Mouse (Mus musculus): ENCODE measurements around the gene Wdfy4.

The Wdfy4 gene

GRCm38 (mm10) chr14:33189849-33190423 lies 4.6 kb upstream of the Wdfy4 start:
- DNase-seq (ENCODE audit: low read depth, low spot score), result no peak

GRCm38 (mm10) chr14:33189230-33189629 lies 3.9 kb upstream of the Wdfy4 start:
- no peak for DNase-seq (ENCODE audit: low read depth, low spot score)

GRCm38 (mm10) chr14:33187201-33187600 lies 1.9 kb upstream of the Wdfy4 start:
- DNase-seq (ENCODE audit: low read depth, low spot score), result no peak

GRCm38 (mm10) chr14:33180102-33180501 lies 5.2 kb downstream of the Wdfy4 start:
- DNase-seq (ENCODE audit: low read depth, low spot score), result no peak

- DNase-seq (ENCODE audit: low read depth, low spot score), result no peak
These were observed 10.1 kb downstream of the Wdfy4 start for GRCm38 (mm10) chr14:33175059-33175821.

GRCm38 (mm10) chr14:33171942-33172341 lies 13.4 kb downstream of the Wdfy4 start:
- no peak for DNase-seq (ENCODE audit: low read depth, low spot score)

GRCm38 (mm10) chr14:33168750-33169149 lies 16.6 kb downstream of the Wdfy4 start:
- no peak for DNase-seq (ENCODE audit: low read depth, low spot score)

GRCm38 (mm10) chr14:33162238-33162637 lies 23.1 kb downstream of the Wdfy4 start:
- DNase-seq (ENCODE audit: low read depth, low spot score), result no peak

GRCm38 (mm10) chr14:33158268-33158667 lies 27.0 kb downstream of the Wdfy4 start:
- no peak for DNase-seq (ENCODE audit: low read depth, low spot score)

- DNase-seq (ENCODE audit: low read depth, low spot score), result no peak
These were observed 32.4 kb downstream of the Wdfy4 start for GRCm38 (mm10) chr14:33152941-33153340.

GRCm38 (mm10) chr14:33146287-33146686 lies 39.0 kb downstream of the Wdfy4 start:
- no peak for DNase-seq (ENCODE audit: low read depth, low spot score)

GRCm38 (mm10) chr14:33136843-33137242 lies 48.5 kb downstream of the Wdfy4 start:
- no peak for DNase-seq (ENCODE audit: low read depth, low spot score)

GRCm38 (mm10) chr14:33135170-33135569 lies 50.1 kb downstream of the Wdfy4 start:
- no peak for DNase-seq (ENCODE audit: low read depth, low spot score)

- DNase-seq (ENCODE audit: low read depth, low spot score), result no peak
These were observed 54.1 kb downstream of the Wdfy4 start for GRCm38 (mm10) chr14:33131044-33131758.

- DNase-seq (ENCODE audit: low read depth, low spot score), result no peak
These were observed 68.7 kb downstream of the Wdfy4 start for GRCm38 (mm10) chr14:33116590-33116989.

GRCm38 (mm10) chr14:33104809-33105208 lies 80.5 kb downstream of the Wdfy4 start:
- no peak for DNase-seq (ENCODE audit: low read depth, low spot score)

GRCm38 (mm10) chr14:33101609-33102008 lies 83.7 kb downstream of the Wdfy4 start:
- no peak for DNase-seq (ENCODE audit: low read depth, low spot score)

- DNase-seq (ENCODE audit: low read depth, low spot score), result no peak
These were observed 85.4 kb downstream of the Wdfy4 start for GRCm38 (mm10) chr14:33099926-33100325.

GRCm38 (mm10) chr14:33099111-33099510 lies 86.2 kb downstream of the Wdfy4 start:
- no peak for DNase-seq (ENCODE audit: low read depth, low spot score)

GRCm38 (mm10) chr14:33096462-33096861 lies 88.8 kb downstream of the Wdfy4 start:
- DNase-seq (ENCODE audit: low read depth, low spot score), result no peak

- no peak for DNase-seq (ENCODE audit: low read depth, low spot score)
These were observed 102.0 kb downstream of the Wdfy4 start for GRCm38 (mm10) chr14:33083326-33083725.

- no peak for DNase-seq (ENCODE audit: low read depth, low spot score)
These were observed 103.0 kb downstream of the Wdfy4 start for GRCm38 (mm10) chr14:33082301-33082700.

Data from brain, embryonic 18.5 days (tissue).